Mouse (Mus musculus) testis, adult 2 months (tissue): Measurements from ENCODE around the gene Zkscan16. TPM values are rescaled to one million over a fixed set of nuclear protein-coding genes. Genes with fewer than 3 reads are reported as not detected.

Experiments
- H3K27ac ChIP-seq: fragments of 200-500 bp; 2 replicates; pipeline ENCODE4 v1.5.1; 2012; ENCODE audit warnings: low read depth, low read length; ENCODE audit not compliant: control insufficient read depth, insufficient read depth
- H3K27me3 ChIP-seq: fragments of 200-500 bp; 2 replicates; pipeline ENCODE4 v1.6.1; 2012; ENCODE audit warnings: mild to moderate bottlenecking, low read length, moderate library complexity; ENCODE audit not compliant: control insufficient read depth, insufficient read depth
- H3K36me3 ChIP-seq: fragments of 200-500 bp; 2 replicates; pipeline ENCODE4 v1.6.1; 2012; ENCODE audit warnings: mild to moderate bottlenecking, low read length; ENCODE audit not compliant: control insufficient read depth, insufficient read depth
- H3K4me1 ChIP-seq: fragments of 200-500 bp; 2 replicates; pipeline ENCODE4 v1.6.1; 2012; ENCODE audit warnings: low read length; ENCODE audit not compliant: control insufficient read depth, insufficient read depth
- H3K4me3 ChIP-seq: fragments of 200-500 bp; 2 replicates; pipeline ENCODE4 v1.5.1; 2012; ENCODE audit warnings: low read depth, mild to moderate bottlenecking, low read length, moderate library complexity, mixed read lengths; ENCODE audit not compliant: control insufficient read depth
- CTCF ChIP-seq: fragments of 200-500 bp; IDR thresholded peaks from 2 replicates; pipeline ENCODE4 v1.5.1; 2012; ENCODE audit warnings: low read depth, mild to moderate bottlenecking, inconsistent platforms, low read length, moderate library complexity; ENCODE audit not compliant: control insufficient read depth, insufficient read depth, insufficient replicate concordance
- POLR2A ChIP-seq: fragments of 200-500 bp; IDR thresholded peaks from 2 replicates; pipeline ENCODE4 v1.6.1; 2012; ENCODE audit warnings: low read depth, mild to moderate bottlenecking, inconsistent platforms, low read length, moderate library complexity; ENCODE audit not compliant: control insufficient read depth
- polyA plus RNA-seq: library from polyadenylated mRNA; depleted of rRNA; stranded (reverse); fragments of >200 nt; gene quantifications from 2 replicates; pipeline ENCODE4 v1.2.3, GENCODE M21; 2012

Zkscan16 gene
- polyA plus RNA-seq, 1 experiment: 0.48 TPM

DNA sequence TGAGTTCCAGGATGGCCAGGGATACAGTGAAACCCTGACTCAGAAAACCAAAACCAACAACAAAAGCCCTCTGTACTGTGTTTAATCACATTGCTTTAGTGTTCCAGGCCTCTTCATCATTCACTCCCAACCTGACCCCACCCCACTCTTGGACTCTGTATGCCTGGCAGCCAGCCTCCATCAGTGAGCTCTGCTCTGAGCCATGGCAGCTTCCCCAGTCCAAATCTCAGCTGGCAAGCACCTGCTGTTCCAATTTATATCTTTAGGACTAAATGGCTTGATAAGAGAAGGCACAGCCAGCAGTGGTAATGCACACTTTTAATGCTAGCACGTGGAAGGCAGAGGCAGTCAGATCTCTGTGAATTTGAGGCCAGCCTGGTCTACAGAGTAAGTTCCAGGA is 21.7 kb downstream of the Zkscan16 start:
- H3K27me3 ChIP-seq: no peaks in the 10 kb centered on the region
- peak overlapping the region; percentile 73 for H3K27ac ChIP-seq
- no peak overlapping the region for H3K4me3 ChIP-seq
- TF ChIP-seq POLR2A (no peak), CTCF (no peak)
- H3K36me3 ChIP-seq: no peaks in the 10 kb centered on the region
- H3K4me1 ChIP-seq: peaks cover 3% of the 10 kb centered on the region; the same call in 1 of the 2 replicates

GRCm38 (mm10) chr4:58970678-58971077 is 27.2 kb downstream of the Zkscan16 start:
- H3K36me3 ChIP-seq: no peaks in the 10 kb centered on the region
- no peak overlapping the region for H3K27ac ChIP-seq
- no peaks in the 10 kb centered on the region for H3K4me1 ChIP-seq
- H3K4me3 ChIP-seq: no peak overlapping the region
- no peaks in the 10 kb centered on the region for H3K27me3 ChIP-seq
- TF ChIP-seq CTCF: no peak
- no peak for TF ChIP-seq POLR2A

GRCm38 (mm10) chr4:58975711-58976110 is 32.3 kb downstream of the Zkscan16 start:
- TF ChIP-seq CTCF: no peak
- no peak for TF ChIP-seq POLR2A
- Histone ChIP-seq H3K27me3 (no peaks in the 10 kb centered on the region), H3K36me3 (no peaks in the 10 kb centered on the region), H3K4me1 (no peaks in the 10 kb centered on the region), H3K4me3 (no peak overlapping the region), H3K27ac (no peak overlapping the region)

DNA sequence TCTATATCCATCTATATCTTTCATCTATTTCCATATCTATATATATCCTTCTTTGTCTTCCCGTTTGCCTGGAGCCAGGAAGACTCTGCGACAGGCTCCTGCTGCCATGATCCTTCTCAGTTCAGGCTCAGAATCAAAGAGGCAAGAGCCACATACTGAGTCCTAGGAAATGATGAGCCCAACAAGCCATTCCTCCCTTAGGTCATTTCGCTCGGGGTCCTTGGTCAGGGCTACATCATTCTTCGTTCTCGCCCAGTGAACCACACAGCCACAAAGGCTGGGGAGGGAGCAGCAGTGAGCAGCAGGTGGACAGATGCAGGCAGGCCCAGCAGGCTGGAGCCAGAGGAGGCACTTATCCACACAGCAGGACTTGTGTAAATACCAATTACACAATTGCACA is 38.0 kb downstream of the Zkscan16 start:
- Histone ChIP-seq H3K36me3 (no peaks in the 10 kb centered on the region), H3K27ac (no peak overlapping the region), H3K27me3 (no peaks in the 10 kb centered on the region), H3K4me3 (no peak overlapping the region), H3K4me1 (peaks cover 3% of the 10 kb centered on the region)
- TF ChIP-seq CTCF (no peak), POLR2A (no peak)

DNA sequence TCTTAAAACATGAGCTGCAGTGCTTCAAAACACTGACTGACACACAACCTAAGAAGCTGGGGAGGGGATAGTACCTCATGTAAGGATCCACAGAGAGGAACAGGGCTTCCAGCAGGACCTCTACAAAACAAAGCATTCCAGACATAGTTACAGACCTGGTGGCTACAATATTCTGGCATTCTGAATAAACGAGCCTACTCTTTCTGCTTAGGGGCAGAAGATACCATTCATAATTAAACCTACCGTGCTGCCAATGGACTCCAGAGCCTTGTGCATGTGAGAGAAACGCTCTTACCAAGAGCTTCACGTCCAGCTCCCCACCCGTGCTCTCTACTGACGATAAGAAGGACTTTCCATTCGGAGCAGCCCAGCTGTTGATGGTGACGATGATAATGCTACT is 39.4 kb downstream of the Zkscan16 start:
- H3K4me3 ChIP-seq: no peak overlapping the region
- no peak for TF ChIP-seq CTCF
- no peak for TF ChIP-seq POLR2A
- H3K27ac ChIP-seq: no peak overlapping the region
- H3K36me3 ChIP-seq: no peaks in the 10 kb centered on the region
- H3K27me3 ChIP-seq: no peaks in the 10 kb centered on the region
- H3K4me1 ChIP-seq: peaks cover 8% of the 10 kb centered on the region

DNA sequence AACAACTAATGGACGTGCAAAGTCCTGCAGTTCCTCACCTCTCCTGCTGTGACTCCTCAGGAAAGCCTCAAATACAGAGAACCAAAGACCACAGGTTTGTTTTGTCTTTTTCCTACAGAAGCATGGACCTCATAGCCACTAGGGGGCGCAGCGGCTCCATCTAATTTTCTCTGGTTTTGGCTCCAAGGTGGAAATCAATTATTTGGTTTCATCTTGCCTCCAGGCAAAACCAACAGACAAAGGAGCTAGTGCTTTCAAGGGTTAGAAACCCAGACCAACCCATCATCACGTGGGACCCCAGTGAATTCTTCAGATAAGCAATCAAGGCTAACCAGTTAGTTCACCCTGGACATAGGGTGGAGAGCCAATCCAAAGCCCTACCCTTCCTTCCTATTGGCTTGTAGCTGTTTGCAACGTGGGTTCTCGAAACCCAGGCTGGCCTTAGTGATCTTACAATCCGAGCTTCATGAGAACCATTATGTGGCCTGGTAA is 41.8 kb downstream of the Zkscan16 start:
- peaks cover 8% of the 10 kb centered on the region for H3K4me1 ChIP-seq
- H3K27me3 ChIP-seq: no peaks in the 10 kb centered on the region
- H3K27ac ChIP-seq: no peak overlapping the region
- TF ChIP-seq CTCF (no peak), POLR2A (no peak)
- H3K36me3 ChIP-seq: no peaks in the 10 kb centered on the region
- H3K4me3 ChIP-seq: no peak overlapping the region

DNA sequence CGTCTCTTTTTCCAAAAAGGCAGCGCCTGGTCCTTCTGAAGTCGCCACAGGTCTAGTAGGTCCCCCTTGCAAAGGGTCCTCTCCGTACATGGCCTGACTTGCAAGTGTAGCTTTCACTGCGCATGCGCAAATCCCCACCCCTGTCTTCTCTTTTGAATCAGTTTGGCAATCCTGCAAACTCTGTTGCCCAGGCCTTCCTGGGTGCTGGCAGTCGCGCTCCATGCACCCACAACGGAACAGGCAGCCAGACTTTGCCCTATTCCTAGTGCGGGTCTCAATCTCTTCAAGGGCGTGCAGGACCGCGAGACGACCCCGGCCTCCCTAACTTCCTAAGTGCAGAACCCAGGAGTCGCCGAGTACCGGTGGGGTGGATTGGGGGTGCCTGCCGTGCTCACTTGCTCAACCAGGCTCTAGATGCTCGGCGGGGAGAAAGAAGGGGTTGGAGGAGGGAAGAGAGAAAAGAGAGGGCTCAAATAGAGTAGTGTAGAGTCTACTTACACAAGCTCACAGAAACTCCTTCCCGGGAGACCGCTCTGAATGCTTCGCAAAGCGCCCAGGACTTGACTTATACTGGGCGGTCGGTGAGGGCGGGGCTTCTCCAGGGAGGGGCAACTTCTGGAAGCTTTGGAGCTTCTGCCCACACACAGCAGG is 43.2 kb downstream of the Zkscan16 start, which contains the start of gene Ptgr1:
Gene Ptgr1 (minus strand): TSS at position 580 of the 651 bp plus-strand sequence.
- peak within 1 kb of the TSS; percentile 73 for H3K27ac ChIP-seq

More for the DNA sequence above, 43.2 kb downstream of the Zkscan16 start, which contains the start of gene Ptgr1:
- H3K4me1 ChIP-seq: peaks cover 8% of the 10 kb centered on the region
- H3K27me3 ChIP-seq: no peaks in the 10 kb centered on the region
- no peak for TF ChIP-seq CTCF
- peak; percentile 29; the same call in 1 of the 2 replicates for TF ChIP-seq POLR2A
- H3K4me3 ChIP-seq: peak within 1 kb of the TSS; percentile 89
- no peaks in the 10 kb centered on the region for H3K36me3 ChIP-seq
